Mouse (Mus musculus) T-cell, adult 2 months (primary cell): ENCODE results near the gene Adgrl4.

ENCODE experiments used
- DNase-seq: peaks from one replicate; pipeline ENCODE4 v3.0.0; 2022; ENCODE audit warnings: low spot score

The Adgrl4 gene

GRCm38 (mm10) chr3:151488853-151489252 lies 51.2 kb downstream of the Adgrl4 start:
- DNase-seq, result no peak

GRCm38 (mm10) chr3:151505606-151506005 lies 67.9 kb downstream of the Adgrl4 start:
- no peak for DNase-seq

GRCm38 (mm10) chr3:151511184-151511583 lies 73.5 kb downstream of the Adgrl4 start:
- no peak for DNase-seq

- DNase-seq, result no peak
Measured at GRCm38 (mm10) chr3:151547182-151547581, 109.5 kb downstream of the Adgrl4 start.

GRCm38 (mm10) chr3:151551002-151551401 lies 113.3 kb downstream of the Adgrl4 start:
- DNase-seq, result no peak

- DNase-seq, result no peak
Measured at GRCm38 (mm10) chr3:151556635-151557034, 118.9 kb downstream of the Adgrl4 start.

GRCm38 (mm10) chr3:151557125-151557524 lies 119.4 kb downstream of the Adgrl4 start:
- DNase-seq, result no peak

GRCm38 (mm10) chr3:151557607-151558006 lies 119.9 kb downstream of the Adgrl4 start:
- no peak for DNase-seq

- DNase-seq, result no peak
Measured at GRCm38 (mm10) chr3:151558374-151558773, 120.7 kb downstream of the Adgrl4 start.

- no peak for DNase-seq
Measured at GRCm38 (mm10) chr3:151565664-151566621, 128.3 kb downstream of the Adgrl4 start.

GRCm38 (mm10) chr3:151566629-151567028 lies 128.9 kb downstream of the Adgrl4 start:
- no peak for DNase-seq

GRCm38 (mm10) chr3:151567541-151567940 lies 129.9 kb downstream of the Adgrl4 start:
- DNase-seq, result no peak

GRCm38 (mm10) chr3:151572089-151572488 lies 134.4 kb downstream of the Adgrl4 start:
- no peak for DNase-seq

- DNase-seq, result no peak
Measured at GRCm38 (mm10) chr3:151575292-151575691, 137.6 kb downstream of the Adgrl4 start.

GRCm38 (mm10) chr3:151576155-151576554 lies 138.5 kb downstream of the Adgrl4 start:
- no peak for DNase-seq

- no peak for DNase-seq
Measured at GRCm38 (mm10) chr3:151591904-151592303, 154.2 kb downstream of the Adgrl4 start.
